ENCODE assay signal across 16 mouse cellular contexts in the genomic region with DNA sequence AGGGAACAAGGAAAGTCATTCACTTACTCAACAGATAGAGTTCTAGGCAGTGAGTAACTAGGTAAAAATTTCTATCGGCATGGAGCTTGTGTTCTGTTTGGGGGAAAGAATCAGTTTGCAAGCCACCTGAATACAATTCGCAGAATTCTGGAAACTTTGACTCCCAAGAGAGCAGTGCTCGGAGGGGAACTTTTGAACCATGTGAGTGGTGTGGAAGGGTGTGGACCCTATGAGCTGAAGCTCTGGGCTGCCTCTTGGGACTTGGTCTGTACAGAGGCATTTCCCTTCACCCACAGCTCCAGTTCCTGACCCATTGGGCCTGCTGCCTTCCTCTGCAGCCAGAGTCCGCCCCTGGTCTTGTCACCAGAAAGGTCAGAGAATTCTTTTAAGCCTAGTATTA.
DNase-seq lines count a peak whose midpoint lies in the region; TF ChIP-seq lines count a peak whose summit lies in the region.
"Had no signal": no experiment of that assay in that cellular context is flagged by ENCODE, and none has a peak within 500 bp of the region (broad histone marks: within the 10 kb centered on the region; RNA-seq: fewer than 3 reads in every experiment).

No protein-coding gene starts in this region.

- H3K27ac ChIP-seq in kidney, adult 2 months (ENCODE audit: insufficient read depth, low read depth, low read length): no peak overlapping the region
- peak overlapping the region; percentile 50; the same call in 1 of the 2 replicates for H3K27ac ChIP-seq in brown adipose tissue, adult 24 weeks (replicated peaks; ENCODE audit: low read depth, low read length)
- H3K27ac ChIP-seq: hindbrain, postnatal 0 days; liver, embryonic 13.5 days; neural tube, embryonic 13.5 days had no signal

- H3K4me3 ChIP-seq in kidney, adult 2 months (ENCODE audit: insufficient read depth, low read depth, low read length): no peak overlapping the region
- no peak overlapping the region for H3K4me3 ChIP-seq in brown adipose tissue, adult 24 weeks (ENCODE audit: insufficient read depth, low read depth, low read length)
- H3K4me3 ChIP-seq: erythroblast, embryonic 14.5 days; liver, embryonic 13.5 days; neural tube, embryonic 13.5 days had no signal

- H3K4me1 ChIP-seq in kidney, adult 2 months (ENCODE audit: control insufficient read depth, insufficient read depth, low read length): peaks cover 8% of the 10 kb centered on the region
- peaks cover 37% of the 10 kb centered on the region for H3K4me1 ChIP-seq in brown adipose tissue, adult 24 weeks (ENCODE audit: control insufficient read depth, insufficient read depth, insufficient read length, low read length)

- no peaks in the 10 kb centered on the region for H3K27me3 ChIP-seq in kidney, adult 2 months (replicated peaks; ENCODE audit: control insufficient read depth, insufficient read depth, low read length)
- H3K27me3 ChIP-seq: liver, embryonic 13.5 days; neural tube, embryonic 13.5 days had no signal

- DNase-seq in adrenal gland, postnatal 14 days: peak; percentile 29
- no peak for DNase-seq in adrenal gland, postnatal 25 days
- DNase-seq in kidney, adult 2 months: peak; percentile 52
- DNase-seq in kidney, postnatal 4 days: no peak
- DNase-seq in 3134 (ENCODE audit: extremely low read depth, insufficient read length, low spot score): peak; percentile 38
- DNase-seq in cerebellum, postnatal 14 days: no peak
- DNase-seq in c-Kit-positive CD71-positive TER-119-positive erythroid progenitor cells, embryonic 14.5 days (ENCODE audit: low spot score): no peak
- DNase-seq: adrenal gland, postnatal 10 days; cerebellum, postnatal 25 days; kidney, postnatal 10 days; liver, embryonic 13.5 days; right cerebral cortex, postnatal 4 days had no signal

- no peak for TF ChIP-seq CTCF in kidney, adult 2 months (conservative IDR thresholded peaks at IDR 0.05; ENCODE audit: insufficient read depth, insufficient read length, low read depth, low read length)

- 65% methylated on average over 4 of the region's 4 CpGs for WGBS in kidney, adult 2 months

- no peak for TF ChIP-seq POLR2A in kidney, adult 2 months (IDR thresholded peaks at IDR 0.05; ENCODE audit: low read depth, low read length)

- H3K36me3 ChIP-seq in kidney, adult 2 months (ENCODE audit: control insufficient read depth, insufficient read depth, low read length): no peaks in the 10 kb centered on the region
- H3K36me3 ChIP-seq: liver, embryonic 13.5 days; neural tube, embryonic 13.5 days had no signal

Comparison
In these comparisons a context has a peak if more than half of its experiments do, and no peak if none do; other contexts are left out.
1. DNase-seq: peak in adrenal gland, postnatal 14 days (single experiment), kidney, adult 2 months (single experiment) and 3134 (single experiment); none in adrenal gland, postnatal 25 days (single experiment), kidney, postnatal 4 days (0 of 2), cerebellum, postnatal 14 days (0 of 2) and c-Kit-positive CD71-positive TER-119-positive erythroid progenitor cells, embryonic 14.5 days (single experiment).